Mouse (Mus musculus): ENCODE measurements around the gene Accsl. TPM values are rescaled to one million over a fixed set of nuclear protein-coding genes. Genes with fewer than 3 reads are reported as not detected.

Accsl gene
- total RNA-seq, 2 experiments from 2014 or later = not detected

- ATAC-seq (replicated peaks; ENCODE audit: poor library complexity, severe bottlenecking) = no peak
Measured at GRCm38 (mm10) chr2:93877005-93877404, 8.0 kb upstream of the Accsl start.

GRCm38 (mm10) chr2:93874606-93875005, 5.6 kb upstream of the Accsl start:
- ATAC-seq (replicated peaks; ENCODE audit: poor library complexity, severe bottlenecking) = no peak

- no peak for ATAC-seq (replicated peaks; ENCODE audit: poor library complexity, severe bottlenecking)
Measured at GRCm38 (mm10) chr2:93874227-93874514, 5.2 kb upstream of the Accsl start.

GRCm38 (mm10) chr2:93873449-93874226, 4.7 kb upstream of the Accsl start:
- ATAC-seq (replicated peaks; ENCODE audit: poor library complexity, severe bottlenecking) = no peak

- ATAC-seq (replicated peaks; ENCODE audit: poor library complexity, severe bottlenecking) = no peak
Measured at GRCm38 (mm10) chr2:93872257-93872656, 3.3 kb upstream of the Accsl start.

GRCm38 (mm10) chr2:93871411-93871925, 2.5 kb upstream of the Accsl start:
- ATAC-seq (replicated peaks; ENCODE audit: poor library complexity, severe bottlenecking) = no peak

- peak; percentile 66 for ATAC-seq (replicated peaks; ENCODE audit: poor library complexity, severe bottlenecking)
Measured at GRCm38 (mm10) chr2:93870842-93871241, 1.9 kb upstream of the Accsl start.

GRCm38 (mm10) chr2:93868566-93868965, 391 bp downstream of the Accsl start:
- no peak for ATAC-seq (replicated peaks; ENCODE audit: poor library complexity, severe bottlenecking)

- ATAC-seq (replicated peaks; ENCODE audit: poor library complexity, severe bottlenecking) = no peak
Measured at GRCm38 (mm10) chr2:93863229-93863628, 5.7 kb downstream of the Accsl start.

- no peak for ATAC-seq (replicated peaks; ENCODE audit: poor library complexity, severe bottlenecking)
Measured at GRCm38 (mm10) chr2:93858845-93859244, 10.1 kb downstream of the Accsl start.

GRCm38 (mm10) chr2:93851303-93851702, 17.7 kb downstream of the Accsl start:
- ATAC-seq (replicated peaks; ENCODE audit: poor library complexity, severe bottlenecking) = no peak

- peak; percentile 55 for ATAC-seq (replicated peaks; ENCODE audit: poor library complexity, severe bottlenecking)
Measured at GRCm38 (mm10) chr2:93850317-93850944, 18.5 kb downstream of the Accsl start.

GRCm38 (mm10) chr2:93849505-93850089, 19.4 kb downstream of the Accsl start, which contains the start of gene Accs:
Gene Accs (minus strand): TSS chr2:93849943.
- peak; percentile 91 for ATAC-seq (replicated peaks; ENCODE audit: poor library complexity, severe bottlenecking)

- ATAC-seq (replicated peaks; ENCODE audit: poor library complexity, severe bottlenecking) = no peak
Measured at GRCm38 (mm10) chr2:93841349-93841748, 27.6 kb downstream of the Accsl start.

- ATAC-seq (replicated peaks; ENCODE audit: poor library complexity, severe bottlenecking) = no peak
Measured at GRCm38 (mm10) chr2:93840109-93840508, 28.8 kb downstream of the Accsl start.

- no peak for ATAC-seq (replicated peaks; ENCODE audit: poor library complexity, severe bottlenecking)
Measured at GRCm38 (mm10) chr2:93838931-93839330, 30.0 kb downstream of the Accsl start.

GRCm38 (mm10) chr2:93836232-93836785, 32.6 kb downstream of the Accsl start:
- no peak for ATAC-seq (replicated peaks; ENCODE audit: poor library complexity, severe bottlenecking)

- ATAC-seq (replicated peaks; ENCODE audit: poor library complexity, severe bottlenecking) = no peak
Measured at GRCm38 (mm10) chr2:93835596-93835995, 33.4 kb downstream of the Accsl start.

GRCm38 (mm10) chr2:93823519-93823918, 45.4 kb downstream of the Accsl start:
- peak; percentile 90 for ATAC-seq (replicated peaks; ENCODE audit: poor library complexity, severe bottlenecking)

- peak; percentile 90 for ATAC-seq (replicated peaks; ENCODE audit: poor library complexity, severe bottlenecking)
Measured at GRCm38 (mm10) chr2:93822045-93822749, 46.8 kb downstream of the Accsl start, which contains the start of gene Ext2. Gene Ext2 (minus strand): TSS chr2:93822568.

Measured in granulocyte monocyte progenitor cell, adult 5-6 weeks (primary cell).